Mouse (Mus musculus): ENCODE data around the gene Hist1h4c. TPM values are rescaled to one million over a fixed set of nuclear protein-coding genes. Genes with fewer than 3 reads are reported as not detected.

Gene Hist1h4c
- polyA plus RNA-seq, 1 experiment: 20.0 TPM

- Histone ChIP-seq H3K27ac (ENCODE audit: insufficient read depth, low read length) (peak overlapping the region; percentile 89), H3K36me3 (ENCODE audit: control insufficient read depth, insufficient read depth, low read length) (no peaks in the 10 kb centered on the region), H3K4me1 (ENCODE audit: control insufficient read depth, insufficient read depth, insufficient read length) (peaks cover 4% of the 10 kb centered on the region), H3K27me3 (ENCODE audit: control insufficient read depth, insufficient read depth, low read length) (no peaks in the 10 kb centered on the region), H3K4me3 (ENCODE audit: extremely low read depth, insufficient read depth, insufficient read length) (peak overlapping the region; percentile 52)
- DNase-seq (ENCODE audit: low read depth in 1 of 2, low spot score in 2 of 2): peak; percentile 64 to 68
- TF ChIP-seq CTCF (IDR thresholded peaks at IDR 0.05; ENCODE audit: extremely low read depth, insufficient read depth, insufficient read length, insufficient replicate concordance) (peak; percentile 52; the same call in 1 of the 2 replicates), POLR2A (IDR thresholded peaks at IDR 0.05; ENCODE audit: low read depth, low read length) (no peak)
- under 1% methylated on average over 29 of the region's 32 CpGs for WGBS
These were observed 559 bp downstream of the Hist1h4c start for GRCm38 (mm10) chr13:23697491-23698299.

- Histone ChIP-seq H3K27me3 (ENCODE audit: control insufficient read depth, insufficient read depth, low read length) (no peaks in the 10 kb centered on the region), H3K36me3 (ENCODE audit: control insufficient read depth, insufficient read depth, low read length) (no peaks in the 10 kb centered on the region), H3K4me1 (ENCODE audit: control insufficient read depth, insufficient read depth, insufficient read length) (peaks cover 4% of the 10 kb centered on the region), H3K4me3 (ENCODE audit: extremely low read depth, insufficient read depth, insufficient read length) (no peak overlapping the region), H3K27ac (ENCODE audit: insufficient read depth, low read length) (0 out of 2 replicates have a peak overlapping the region, but pooled peaks have one; percentile 2)
- 58% methylated on average over 15 of the region's 15 CpGs for WGBS
- TF ChIP-seq POLR2A (IDR thresholded peaks at IDR 0.05; ENCODE audit: low read depth, low read length): no peak
- TF ChIP-seq CTCF (IDR thresholded peaks at IDR 0.05; ENCODE audit: extremely low read depth, insufficient read depth, insufficient read length, insufficient replicate concordance): no peak
- no peak for DNase-seq (ENCODE audit: low read depth in 1 of 2, low spot score in 2 of 2)
These were observed 2.2 kb downstream of the Hist1h4c start for GRCm38 (mm10) chr13:23696061-23696474.

- DNase-seq (ENCODE audit: low read depth in 1 of 2, low spot score in 2 of 2): no peak
- 0 out of 2 replicates have a peak within 1 kb of the TSS, but pooled peaks have one; percentile 2 for H3K27ac ChIP-seq (ENCODE audit: insufficient read depth, low read length)
- no peaks in the 10 kb centered on the region for H3K27me3 ChIP-seq (ENCODE audit: control insufficient read depth, insufficient read depth, low read length)
- peaks cover 4% of the 10 kb centered on the region for H3K4me1 ChIP-seq (ENCODE audit: control insufficient read depth, insufficient read depth, insufficient read length)
- no peak within 1 kb of the TSS for H3K4me3 ChIP-seq (ENCODE audit: extremely low read depth, insufficient read depth, insufficient read length)
- H3K36me3 ChIP-seq (ENCODE audit: control insufficient read depth, insufficient read depth, low read length): no peaks in the 10 kb centered on the region
- TF ChIP-seq POLR2A (IDR thresholded peaks at IDR 0.05; ENCODE audit: low read depth, low read length) (no peak), CTCF (IDR thresholded peaks at IDR 0.05; ENCODE audit: extremely low read depth, insufficient read depth, insufficient read length, insufficient replicate concordance) (no peak)
- whole genome bisulfite sequencing: 72% methylated on average over 13 of the region's 13 CpGs
These were observed 2.7 kb downstream of the Hist1h4c start, which contains the start of gene Hist1h1t for GRCm38 (mm10) chr13:23695514-23695913. Hist1h1t (plus strand) TSS chr13:23695814.

GRCm38 (mm10) chr13:23694956-23695355 is 3.3 kb downstream of the Hist1h4c start:
- Histone ChIP-seq H3K27ac (ENCODE audit: insufficient read depth, low read length) (no peak overlapping the region), H3K27me3 (ENCODE audit: control insufficient read depth, insufficient read depth, low read length) (no peaks in the 10 kb centered on the region), H3K4me1 (ENCODE audit: control insufficient read depth, insufficient read depth, insufficient read length) (peaks cover 4% of the 10 kb centered on the region), H3K36me3 (ENCODE audit: control insufficient read depth, insufficient read depth, low read length) (no peaks in the 10 kb centered on the region), H3K4me3 (ENCODE audit: extremely low read depth, insufficient read depth, insufficient read length) (no peak overlapping the region)
- TF ChIP-seq POLR2A (IDR thresholded peaks at IDR 0.05; ENCODE audit: low read depth, low read length) (no peak), CTCF (IDR thresholded peaks at IDR 0.05; ENCODE audit: extremely low read depth, insufficient read depth, insufficient read length, insufficient replicate concordance) (no peak)
- no peak for DNase-seq (ENCODE audit: low read depth in 1 of 2, low spot score in 2 of 2)
- 93% methylated on average over 9 of the region's 9 CpGs for WGBS

GRCm38 (mm10) chr13:23693856-23694440 is 4.3 kb downstream of the Hist1h4c start:
- Histone ChIP-seq H3K4me3 (ENCODE audit: extremely low read depth, insufficient read depth, insufficient read length) (no peak overlapping the region), H3K4me1 (ENCODE audit: control insufficient read depth, insufficient read depth, insufficient read length) (peaks cover 4% of the 10 kb centered on the region), H3K27me3 (ENCODE audit: control insufficient read depth, insufficient read depth, low read length) (no peaks in the 10 kb centered on the region), H3K36me3 (ENCODE audit: control insufficient read depth, insufficient read depth, low read length) (no peaks in the 10 kb centered on the region), H3K27ac (ENCODE audit: insufficient read depth, low read length) (no peak overlapping the region)
- TF ChIP-seq POLR2A (IDR thresholded peaks at IDR 0.05; ENCODE audit: low read depth, low read length) (no peak), CTCF (IDR thresholded peaks at IDR 0.05; ENCODE audit: extremely low read depth, insufficient read depth, insufficient read length, insufficient replicate concordance) (no peak)
- no peak for DNase-seq (ENCODE audit: low read depth in 1 of 2, low spot score in 2 of 2)
- WGBS: 87% methylated on average over 6 of the region's 6 CpGs

GRCm38 (mm10) chr13:23689459-23689858 is 8.8 kb downstream of the Hist1h4c start:
- no peaks in the 10 kb centered on the region for H3K36me3 ChIP-seq (ENCODE audit: control insufficient read depth, insufficient read depth, low read length)
- 78% methylated on average over 2 of the region's 2 CpGs for WGBS
- no peak overlapping the region for H3K27ac ChIP-seq (ENCODE audit: insufficient read depth, low read length)
- peaks cover 2% of the 10 kb centered on the region; the same call in 1 of the 2 replicates for H3K4me1 ChIP-seq (ENCODE audit: control insufficient read depth, insufficient read depth, insufficient read length)
- no peak for DNase-seq (ENCODE audit: low read depth in 1 of 2, low spot score in 2 of 2)
- H3K27me3 ChIP-seq (ENCODE audit: control insufficient read depth, insufficient read depth, low read length): no peaks in the 10 kb centered on the region
- H3K4me3 ChIP-seq (ENCODE audit: extremely low read depth, insufficient read depth, insufficient read length): no peak overlapping the region
- TF ChIP-seq CTCF (IDR thresholded peaks at IDR 0.05; ENCODE audit: extremely low read depth, insufficient read depth, insufficient read length, insufficient replicate concordance): no peak
- no peak for TF ChIP-seq POLR2A (IDR thresholded peaks at IDR 0.05; ENCODE audit: low read depth, low read length)

Data from spleen, adult 2 months (tissue).